Mouse (Mus musculus): Measurements from ENCODE around the gene Kcnn1.

The Kcnn1 gene

GRCm38 (mm10) chr8:70808239-70808638 is 54.8 kb downstream of the Kcnn1 start, which contains the start of gene Il12rb1:
Gene Il12rb1 (plus strand): TSS chr8:70808449.
- DNase-seq: no peak

GRCm38 (mm10) chr8:70807304-70807703 is 55.8 kb downstream of the Kcnn1 start:
- DNase-seq: no peak

- DNase-seq: peak; percentile 45
These were observed 56.5 kb downstream of the Kcnn1 start for GRCm38 (mm10) chr8:70806541-70806940.

- peak; percentile 85 for DNase-seq
These were observed 58.4 kb downstream of the Kcnn1 start, which contains the start of gene Mast3 for GRCm38 (mm10) chr8:70804481-70805206. Gene Mast3 (minus strand): TSS chr8:70805054.

- DNase-seq: peak; percentile 45
These were observed 59.1 kb downstream of the Kcnn1 start for GRCm38 (mm10) chr8:70803761-70804480.

GRCm38 (mm10) chr8:70802786-70803510 is 60.1 kb downstream of the Kcnn1 start:
- no peak for DNase-seq

- DNase-seq: no peak
These were observed 61.2 kb downstream of the Kcnn1 start for GRCm38 (mm10) chr8:70801830-70802229.

GRCm38 (mm10) chr8:70801156-70801555 is 61.9 kb downstream of the Kcnn1 start:
- no peak for DNase-seq

- DNase-seq: no peak
These were observed 62.4 kb downstream of the Kcnn1 start for GRCm38 (mm10) chr8:70800648-70801047.

- DNase-seq: peak; percentile 92
These were observed 64.8 kb downstream of the Kcnn1 start for GRCm38 (mm10) chr8:70798281-70798680.

- peak; percentile 96 for DNase-seq
These were observed 65.7 kb downstream of the Kcnn1 start for GRCm38 (mm10) chr8:70797081-70798070.

- no peak for DNase-seq
These were observed 66.5 kb downstream of the Kcnn1 start for GRCm38 (mm10) chr8:70796403-70797080.

GRCm38 (mm10) chr8:70795370-70795769 is 67.7 kb downstream of the Kcnn1 start:
- no peak for DNase-seq

- no peak for DNase-seq
These were observed 68.8 kb downstream of the Kcnn1 start for GRCm38 (mm10) chr8:70794215-70794614.

- DNase-seq: peak; percentile 94
These were observed 70.4 kb downstream of the Kcnn1 start for GRCm38 (mm10) chr8:70792700-70793099.

Data from kidney, adult 9 months (tissue).